Mouse (Mus musculus): ENCODE measurements around the gene Mgl2.
"Not testable (repeated sequence)": the region's sequence is repeated elsewhere in the genome, so short reads cannot be mapped to it uniquely, and the experiment has no call there.

- TF ChIP-seq CTCF, EP300 (IDR thresholded peaks at IDR 0.05): not testable (repeated sequence)
These were observed 5.8 kb downstream of the Mgl2 start for GRCm38 (mm10) chr11:70135925-70136324.
